Mouse (Mus musculus) thymus, postnatal 36 days (tissue): ENCODE results near the gene Hand1.
"Not testable (repeated sequence)": the region's sequence is repeated elsewhere in the genome, so short reads cannot be mapped to it uniquely, and the experiment has no call there.

Source experiments
- DNase-seq, 2 experiments: peaks; one replicate each; pipeline ENCODE4 v3.0.0; 2022; ENCODE audit warnings: mixed read lengths in 2 of 2

Gene Hand1

GRCm38 (mm10) chr11:57833296-57833977 lies 819 bp upstream of the Hand1 start:
- DNase-seq, result no peak

- no peak for DNase-seq
Observed at GRCm38 (mm10) chr11:57831861-57832260, 757 bp downstream of the Hand1 start.

DNA sequence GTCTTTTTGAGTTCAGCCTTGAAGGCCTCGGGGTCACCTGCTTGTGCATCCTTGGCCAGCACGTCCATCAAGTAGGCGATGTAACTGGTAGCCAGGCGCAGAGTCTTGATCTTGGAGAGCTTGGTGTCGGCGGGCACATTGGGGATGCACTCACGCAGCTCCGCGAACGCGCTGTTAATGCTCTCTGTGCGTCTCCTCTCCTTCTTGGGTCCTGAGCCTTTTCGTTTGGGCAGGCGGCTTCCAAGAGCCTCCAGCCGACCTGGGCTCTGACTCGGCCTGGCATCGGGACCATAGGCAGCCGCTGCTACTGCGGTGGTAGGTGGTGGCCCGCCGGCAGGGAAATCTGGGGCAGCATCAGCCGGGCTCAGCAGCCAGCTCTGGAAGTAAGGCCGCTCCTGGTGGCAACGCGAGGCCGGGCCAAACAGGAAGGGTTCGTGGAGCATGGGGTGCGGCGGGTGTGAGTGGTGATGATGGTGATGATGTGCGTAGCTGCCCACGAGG lies 1.3 kb downstream of the Hand1 start:
- no peak for DNase-seq

GRCm38 (mm10) chr11:57829871-57830775 lies 2.5 kb downstream of the Hand1 start:
- no peak for DNase-seq

DNA sequence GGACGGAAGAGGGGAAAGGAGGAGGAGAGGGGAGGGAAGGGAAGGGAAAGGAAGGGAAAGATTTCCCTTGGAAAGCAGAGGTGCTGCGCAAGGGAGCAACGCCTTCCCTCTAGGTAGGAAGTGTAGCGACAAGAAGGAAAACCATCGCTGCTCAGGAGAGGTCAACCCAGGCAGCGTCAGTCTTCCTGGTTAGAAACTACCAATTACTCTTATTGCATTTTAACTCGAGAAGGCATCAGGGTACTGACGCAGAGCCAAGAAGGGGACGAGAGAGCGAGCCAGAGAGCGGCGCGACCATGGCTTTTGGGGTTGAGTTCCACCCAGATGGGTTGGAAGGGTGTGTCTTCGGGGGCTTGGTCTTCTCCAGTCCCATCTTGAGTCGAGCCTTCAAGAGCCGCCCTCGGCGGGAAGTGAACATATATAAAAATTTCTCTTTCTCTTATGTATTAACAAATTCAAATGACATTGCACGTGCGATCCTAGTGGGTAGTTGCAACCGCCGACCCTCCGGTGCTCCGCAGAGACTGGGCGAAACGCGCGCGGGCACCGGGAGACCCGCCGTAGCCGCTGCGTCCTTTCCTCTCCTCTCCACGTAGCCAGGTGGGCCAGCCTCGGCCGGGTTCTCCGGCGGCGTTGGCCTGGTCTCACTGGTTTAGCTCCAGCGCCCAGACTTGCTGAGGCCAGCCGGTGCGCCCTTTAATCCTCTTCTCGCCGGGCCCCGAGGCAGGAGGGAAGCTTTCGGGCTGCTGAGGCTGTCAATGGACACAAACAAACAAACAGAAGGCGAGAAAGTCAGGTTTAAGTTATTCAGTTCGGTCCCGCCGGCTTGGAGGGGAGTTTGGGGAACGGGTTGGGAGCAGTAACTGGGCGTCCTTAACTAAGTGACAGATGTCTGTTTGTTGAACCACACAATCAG lies 3.4 kb downstream of the Hand1 start:
- DNase-seq, result no peak

GRCm38 (mm10) chr11:57827915-57828545 lies 4.6 kb downstream of the Hand1 start:
- peak in 1 of 2 experiments; percentile 22 for DNase-seq

- peak; percentile 43 to 61 for DNase-seq
Observed at GRCm38 (mm10) chr11:57827048-57827914, 5.3 kb downstream of the Hand1 start.

GRCm38 (mm10) chr11:57825234-57825633 lies 7.4 kb downstream of the Hand1 start:
- peak; percentile 19 to 25 for DNase-seq

DNA sequence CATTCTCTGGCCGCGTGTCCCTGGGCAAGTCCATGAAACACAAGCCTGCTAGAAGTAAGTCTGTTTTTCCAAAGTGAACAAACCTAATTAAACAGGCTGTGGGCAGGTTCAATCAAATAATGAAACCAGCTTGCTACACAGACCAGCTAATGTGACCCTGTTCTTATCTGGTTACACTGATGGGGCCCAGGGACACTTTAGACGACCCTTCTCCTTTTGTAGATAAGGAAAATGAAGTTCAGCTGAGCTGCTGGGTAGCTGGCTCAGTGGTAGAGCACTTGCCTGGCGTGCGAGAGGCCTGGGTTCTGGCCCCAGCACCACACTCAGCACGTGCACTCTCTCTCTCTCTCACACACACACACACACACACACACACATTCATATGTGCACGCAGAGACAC lies 8.9 kb downstream of the Hand1 start:
- no peak for DNase-seq

DNA sequence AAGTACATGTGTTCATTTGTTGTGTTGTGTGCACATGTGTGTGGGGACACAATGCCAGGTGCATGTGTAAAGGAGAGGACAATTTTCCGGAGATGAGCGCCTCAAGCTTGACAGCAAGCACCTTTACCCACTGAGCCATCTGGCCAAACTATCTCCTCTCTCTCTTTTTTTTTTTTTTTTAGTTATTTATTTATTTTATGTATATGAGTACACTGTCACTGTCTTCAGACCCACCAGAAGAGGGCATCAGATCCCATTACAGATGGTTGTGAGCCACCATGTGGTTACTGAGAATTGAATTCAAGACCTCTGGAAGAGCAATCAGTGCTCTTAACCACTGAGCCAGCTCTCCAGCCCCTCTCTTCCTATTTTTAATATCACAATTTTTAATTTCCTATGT lies 9.5 kb downstream of the Hand1 start:
- not testable (repeated sequence) for DNase-seq

GRCm38 (mm10) chr11:57819999-57820581 lies 12.5 kb downstream of the Hand1 start:
- DNase-seq, result peak; percentile 72 to 77

DNA sequence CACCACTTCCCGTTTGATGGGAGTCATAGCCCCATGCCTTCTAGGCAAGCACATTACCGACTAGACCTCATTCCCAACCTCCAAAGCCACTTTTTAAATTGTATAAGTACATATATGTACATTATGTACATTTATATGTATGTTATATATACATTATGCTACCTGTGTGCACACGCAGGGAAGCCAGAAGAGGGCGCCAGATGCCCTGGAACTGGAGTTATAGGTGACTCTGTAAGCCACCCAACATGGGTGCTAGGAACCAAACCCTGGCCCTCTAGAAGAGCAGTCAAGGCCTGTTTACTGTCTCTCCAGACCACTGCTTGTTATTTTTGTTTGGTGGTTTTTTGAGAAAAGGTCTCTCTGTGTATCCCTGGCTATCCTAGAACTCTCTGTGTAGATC lies 14.4 kb downstream of the Hand1 start:
- peak in 1 of 2 experiments; percentile 16 for DNase-seq

- no peak for DNase-seq
Observed at GRCm38 (mm10) chr11:57813641-57814040, 19.0 kb downstream of the Hand1 start.

DNA sequence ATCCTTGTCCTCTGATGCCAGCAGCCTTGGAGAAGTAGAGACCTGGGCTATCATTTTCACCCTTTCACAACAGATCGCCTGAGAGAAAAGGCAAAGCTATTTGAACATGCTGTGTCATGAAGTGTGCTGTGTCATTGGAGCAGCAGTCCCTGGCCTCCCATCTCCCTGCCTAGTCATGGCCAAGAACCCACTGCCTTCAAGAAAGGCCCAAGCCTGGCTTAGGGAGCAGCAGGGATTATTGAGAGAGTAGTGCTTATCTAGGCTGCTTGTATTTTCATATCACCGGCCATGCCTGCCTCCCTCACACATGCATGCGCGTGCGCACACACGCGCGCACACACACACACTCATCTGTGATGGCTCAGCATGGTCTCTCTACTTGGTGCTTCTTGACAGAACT lies 20.4 kb downstream of the Hand1 start:
- DNase-seq, result no peak

DNA sequence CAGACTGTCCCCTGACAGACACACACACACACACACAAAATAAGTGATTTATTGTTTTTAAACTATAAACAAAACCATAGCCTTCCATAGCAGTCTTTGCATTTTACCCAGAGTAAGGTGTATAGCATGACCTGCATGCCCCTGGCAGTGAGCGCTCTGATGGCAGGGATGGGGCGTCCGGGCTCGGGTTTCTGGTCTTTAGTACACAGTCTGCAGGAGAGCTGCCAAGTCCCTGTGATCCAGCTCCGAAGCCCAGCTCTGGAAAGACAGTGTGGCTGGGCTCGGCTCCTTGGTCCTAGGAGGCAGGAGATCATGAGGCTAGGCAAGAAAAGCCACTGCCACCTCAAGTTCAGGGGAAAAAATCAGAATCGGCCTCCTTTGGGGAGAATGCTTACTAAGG lies 21.6 kb downstream of the Hand1 start:
- no peak for DNase-seq

- DNase-seq, result no peak
Observed at GRCm38 (mm10) chr11:57809732-57810098, 22.9 kb downstream of the Hand1 start.

DNA sequence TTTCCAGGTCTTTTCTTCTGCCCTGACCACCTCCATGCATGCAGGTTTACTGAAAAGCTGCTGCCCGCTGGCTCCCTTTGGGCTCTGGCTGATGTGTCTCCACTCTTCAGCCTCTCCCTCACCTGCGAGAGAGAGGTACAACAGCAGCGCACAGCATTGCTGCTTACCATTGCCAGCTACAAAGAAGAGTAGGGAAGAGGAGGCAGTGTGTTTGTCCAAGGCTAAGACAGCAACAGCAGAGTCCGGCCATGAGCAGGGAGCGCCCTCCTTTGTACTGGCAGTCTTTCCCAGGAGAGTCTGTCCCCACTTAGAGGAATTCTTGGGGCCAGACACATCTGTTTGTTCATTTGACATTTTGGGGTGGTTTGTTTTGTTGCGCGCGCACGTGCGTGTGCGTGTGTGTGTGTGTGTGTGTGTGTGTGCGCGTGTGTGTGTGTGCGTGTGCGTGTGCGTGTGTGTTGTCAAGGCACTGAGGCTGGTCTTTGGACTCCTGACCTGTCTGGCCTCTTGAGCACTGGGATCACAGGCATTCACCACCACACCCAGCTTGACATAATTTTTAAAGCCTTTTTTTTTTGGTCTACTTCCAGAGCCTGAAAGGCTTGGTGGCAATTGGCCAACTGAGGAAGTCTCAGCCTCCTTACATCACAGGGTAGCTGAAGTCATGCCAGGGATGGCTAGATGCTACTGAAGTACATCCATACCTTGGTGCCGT lies 23.4 kb downstream of the Hand1 start:
- DNase-seq, result no peak

DNA sequence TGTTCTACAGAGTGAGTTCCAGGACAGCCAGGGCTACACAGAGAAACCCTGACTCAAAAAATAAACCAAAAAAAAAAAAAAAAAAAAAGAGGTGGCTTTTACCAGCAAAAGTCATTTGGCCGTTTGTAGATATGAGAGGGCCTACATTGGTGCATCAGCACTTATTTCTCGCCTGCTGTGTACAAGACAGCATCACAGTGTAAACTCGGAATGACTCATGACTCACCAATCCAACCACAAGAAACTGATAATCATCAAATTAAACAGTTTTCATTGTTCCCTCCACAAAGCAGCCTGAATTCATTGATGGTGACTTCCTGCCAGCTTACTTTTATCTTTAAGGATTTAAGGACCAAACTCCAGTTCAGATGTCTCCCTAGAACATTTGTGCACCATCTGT lies 27.6 kb downstream of the Hand1 start:
- DNase-seq, result no peak

DNA sequence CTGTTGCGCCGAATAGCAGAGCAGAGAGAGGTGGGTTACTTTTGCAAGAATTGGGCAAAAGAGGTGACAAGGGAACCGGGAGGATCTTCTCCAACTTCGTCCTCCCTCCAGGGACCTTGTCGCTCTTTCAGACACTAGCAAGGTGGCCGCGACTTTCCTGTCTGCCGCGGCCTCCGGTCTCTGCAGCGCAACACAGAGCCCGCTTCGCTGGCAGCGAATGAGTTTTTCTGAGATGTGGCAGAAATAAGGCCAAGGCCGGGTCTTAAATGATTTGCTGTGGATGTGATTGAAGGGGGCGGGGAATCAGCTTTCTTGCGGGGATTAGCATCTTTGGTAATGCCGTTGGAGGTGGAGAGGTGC lies 30.1 kb downstream of the Hand1 start:
- peak; percentile 35 to 45 for DNase-seq

- peak; percentile 52 to 67 for DNase-seq
Observed at GRCm38 (mm10) chr11:57801766-57802510, 30.7 kb downstream of the Hand1 start.
